8 mouse cellular contexts compared by ENCODE assay signal in genomic region chr6:31155857-31156256, GRCm38 (mm10).
A peak's percentile ranks its signal among the peaks of the same experiment; 100 is the strongest.
DNase-seq lines count a peak whose midpoint lies in the region; ATAC-seq and TF ChIP-seq lines count a peak whose summit lies in the region.

No protein-coding gene starts in this region.

- no peaks in the 10 kb centered on the region for H3K9me3 ChIP-seq in limb, embryonic 14.5 days (ENCODE audit: control insufficient read depth, low read length)

- no peak overlapping the region for H3K27ac ChIP-seq in limb, embryonic 14.5 days (replicated peaks; ENCODE audit: low read depth, low read length)

- 21% methylated on average over 5 of the region's 5 CpGs for WGBS in limb, embryonic 14.5 days

- TF ChIP-seq POLR2A in limb, embryonic 14.5 days (IDR thresholded peaks at IDR 0.05; ENCODE audit: borderline replicate concordance, extremely low read depth, insufficient read depth, insufficient read length), result no peak

- peak; percentile 29 for ATAC-seq in granulocyte monocyte progenitor cell, adult 5-6 weeks (replicated peaks; ENCODE audit: poor library complexity, severe bottlenecking)
- no peak for ATAC-seq in limb, embryonic 14.5 days (ENCODE audit: low FRiP score, low read depth)

- peaks cover 13% of the 10 kb centered on the region for H3K4me1 ChIP-seq in limb, embryonic 14.5 days (ENCODE audit: control insufficient read depth, insufficient read depth, low read length)

- no peak overlapping the region for H3K4me2 ChIP-seq in limb, embryonic 14.5 days (replicated peaks; ENCODE audit: low read depth, low read length, severe bottlenecking)

- no peak overlapping the region for H3K9ac ChIP-seq in limb, embryonic 14.5 days (ENCODE audit: low read depth, low read length, severe bottlenecking)

- no peaks in the 10 kb centered on the region for H3K27me3 ChIP-seq in limb, embryonic 14.5 days (ENCODE audit: control insufficient read depth, insufficient read depth, low read length)

- DNase-seq in adrenal gland, postnatal 36 days, result peak; percentile 32 to 55
- no peak for DNase-seq in adrenal gland, postnatal 25 days
- DNase-seq in right cerebral cortex, adult 2 months (ENCODE audit: low spot score in 2 of 2), result peak; percentile 65 to 74
- DNase-seq in right cerebral cortex, postnatal 36 days (ENCODE audit: low spot score in 2 of 2), result no peak
- peak; percentile 52 for DNase-seq in embryo, embryonic 10 days (ENCODE audit: low spot score)
- peak; percentile 21 for DNase-seq in limb, embryonic 14.5 days (ENCODE audit: low spot score)
- DNase-seq in right cerebral cortex, postnatal 10 days (ENCODE audit: low spot score in 2 of 2), result peak; percentile 79

- no peak overlapping the region for H3K4me3 ChIP-seq in limb, embryonic 14.5 days (replicated peaks; ENCODE audit: low read length)

- no peaks in the 10 kb centered on the region for H3K36me3 ChIP-seq in limb, embryonic 14.5 days (ENCODE audit: control insufficient read depth, insufficient read depth, low read length)

Comparison
In these comparisons a context has a peak if more than half of its experiments do, and no peak if none do; other contexts are left out.
1. DNase-seq: peak in adrenal gland, postnatal 36 days (2 of 2), right cerebral cortex, adult 2 months (2 of 2), embryo, embryonic 10 days (single experiment), limb, embryonic 14.5 days (single experiment) and right cerebral cortex, postnatal 10 days (2 of 2); none in adrenal gland, postnatal 25 days (single experiment) and right cerebral cortex, postnatal 36 days (0 of 2).